Mouse (Mus musculus): Measurements from ENCODE around the gene Hyal3.
A peak's percentile ranks its signal among the peaks of the same experiment; 100 is the strongest.

Hyal3 gene

DNA sequence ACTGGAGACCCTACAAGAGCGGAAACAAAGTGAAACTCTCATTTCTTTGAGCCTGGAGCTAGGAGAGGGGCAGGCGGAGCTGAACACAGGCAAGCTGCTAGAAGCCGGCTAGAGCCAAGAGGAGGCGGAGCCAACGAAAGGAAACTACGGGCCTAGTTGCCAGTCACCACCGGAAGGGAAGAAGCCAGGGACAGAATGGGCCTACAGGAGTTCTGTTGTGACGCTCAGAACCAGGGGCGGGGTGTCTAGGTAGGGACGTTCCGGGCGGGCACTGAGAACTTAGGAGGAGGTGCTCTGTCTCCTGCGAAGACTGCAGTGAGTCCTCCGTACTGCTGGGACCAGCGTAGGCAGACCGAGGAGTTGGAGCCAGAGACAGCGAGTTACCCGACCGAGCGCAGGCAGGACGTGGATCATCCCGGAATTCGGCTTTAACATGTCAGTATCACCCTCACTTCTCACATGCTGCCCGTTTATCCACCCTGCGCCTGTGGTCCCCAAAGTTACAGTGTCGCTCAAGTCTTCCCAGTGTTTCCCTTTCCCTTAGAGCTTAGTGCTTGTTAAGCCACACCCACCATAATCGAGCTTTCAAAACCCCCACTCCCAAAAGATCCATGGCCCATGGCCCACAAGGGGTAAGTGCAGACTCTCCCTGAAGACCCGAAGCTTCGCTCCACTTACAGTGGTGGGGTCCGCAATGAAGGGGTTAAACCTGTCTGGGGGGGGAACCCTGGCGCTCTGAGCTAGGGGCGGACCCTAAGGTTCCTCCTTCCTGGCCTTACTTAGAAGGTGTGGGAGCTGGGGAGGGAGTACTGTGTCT, at the start of gene Hyal3:
Gene Hyal3 (plus strand): TSS at position 318 of the 817 bp plus-strand sequence.
- DNase-seq = peak; percentile 92 to 94

DNA sequence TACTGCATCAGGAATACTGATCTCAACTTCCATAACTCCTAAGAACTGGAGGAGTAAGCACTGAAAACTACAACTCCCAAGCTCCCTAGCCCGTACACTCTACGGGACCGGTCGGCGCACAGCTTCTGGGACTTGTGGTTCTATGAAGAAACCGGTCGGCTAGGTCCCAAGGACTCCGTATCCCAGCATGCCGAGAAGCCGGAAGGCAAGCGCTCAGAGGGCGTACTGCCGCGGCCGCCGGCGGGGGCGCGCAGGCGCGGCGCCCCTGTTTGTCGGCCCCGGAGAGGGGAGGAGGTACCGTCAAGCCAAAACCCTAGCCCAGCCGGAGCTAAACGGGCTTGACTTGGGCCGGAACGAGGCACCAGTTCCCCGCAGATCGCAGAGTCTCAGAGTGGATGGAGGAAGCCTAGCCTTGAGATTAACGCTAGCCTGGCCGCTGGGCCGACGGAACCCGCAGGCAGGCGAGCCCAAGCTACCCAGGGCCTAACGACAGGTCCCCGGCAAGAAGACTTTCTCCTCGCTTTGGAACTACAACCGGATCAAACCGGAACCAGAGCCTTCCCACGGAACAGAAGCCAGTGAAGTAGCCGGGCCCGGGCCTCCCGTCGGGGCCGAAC, 46.7 kb upstream of the Hyal3 start, which contains the start of gene Tmem115:
Gene Tmem115 (plus strand): TSS at position 155 of the 617 bp plus-strand sequence.
- DNase-seq = peak; percentile 93 to 95

DNA sequence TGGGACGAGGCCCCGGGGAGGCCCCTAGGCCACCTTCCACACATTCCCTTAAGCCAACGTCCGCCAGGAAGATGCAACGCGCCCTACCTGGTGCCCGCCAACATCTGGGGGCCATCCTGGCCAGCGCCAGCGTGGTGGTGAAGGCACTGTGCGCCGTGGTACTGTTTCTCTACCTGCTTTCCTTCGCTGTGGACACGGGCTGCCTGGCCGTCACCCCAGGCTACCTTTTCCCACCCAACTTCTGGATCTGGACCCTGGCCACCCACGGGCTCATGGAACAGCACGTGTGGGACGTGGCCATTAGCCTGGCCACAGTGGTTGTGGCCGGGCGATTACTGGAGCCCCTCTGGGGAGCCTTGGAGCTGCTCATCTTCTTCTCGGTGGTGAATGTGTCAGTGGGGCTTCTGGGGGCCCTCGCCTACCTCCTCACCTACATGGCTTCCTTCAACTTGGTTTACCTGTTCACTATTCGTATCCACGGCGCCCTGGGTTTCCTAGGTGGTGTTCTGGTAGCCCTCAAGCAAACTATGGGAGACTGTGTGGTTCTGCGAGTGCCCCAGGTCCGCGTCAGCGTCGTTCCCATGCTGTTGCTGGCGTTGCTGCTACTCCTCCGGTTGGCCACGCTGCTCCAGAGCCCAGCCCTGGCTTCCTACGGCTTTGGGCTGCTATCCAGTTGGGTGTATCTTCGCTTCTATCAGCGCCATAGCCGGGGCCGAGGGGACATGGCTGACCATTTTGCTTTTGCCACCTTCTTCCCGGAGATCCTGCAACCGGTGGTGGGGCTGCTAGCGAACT, 46.0 kb upstream of the Hyal3 start:
- DNase-seq = peak; percentile 78 to 80

DNA sequence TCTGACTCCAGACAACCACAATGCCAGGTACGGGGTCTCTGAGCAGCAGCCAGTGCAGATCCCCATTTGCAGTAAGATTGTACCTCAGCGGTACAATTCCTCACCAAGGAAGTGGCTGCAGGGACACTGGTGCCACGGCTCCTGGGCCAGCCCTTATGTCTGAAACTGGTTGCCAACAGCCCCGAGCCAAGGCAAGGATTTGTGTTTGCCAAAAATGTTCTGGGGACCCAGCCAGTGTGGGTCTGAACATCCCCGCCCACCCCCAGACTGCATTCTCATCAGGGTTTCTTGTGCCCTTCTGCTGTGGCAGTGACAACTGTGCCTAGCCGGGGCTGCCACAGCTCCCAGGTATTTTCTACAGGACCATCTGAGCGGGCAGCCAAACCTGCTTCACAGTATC, 42.4 kb upstream of the Hyal3 start:
- peak; percentile 85 to 91 for DNase-seq

DNA sequence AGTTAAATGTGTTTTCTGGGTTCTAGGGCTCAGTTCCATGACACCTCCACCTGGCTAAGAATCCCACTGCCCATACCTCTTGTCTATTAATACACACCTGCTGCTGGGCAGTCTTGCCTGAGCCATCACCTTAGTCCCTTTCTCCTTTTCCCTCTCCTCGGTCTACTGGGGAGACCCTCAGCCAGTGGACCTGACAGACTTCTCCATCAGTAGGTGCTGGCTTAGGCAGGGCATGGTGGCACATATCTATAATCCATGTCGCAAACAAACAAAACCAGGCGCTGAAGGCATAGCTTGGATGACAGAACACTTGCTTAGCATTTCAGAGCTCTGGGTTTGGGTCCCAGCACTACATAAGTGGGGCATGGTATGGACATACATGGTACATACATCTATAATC, 41.9 kb upstream of the Hyal3 start:
- DNase-seq = no peak

DNA sequence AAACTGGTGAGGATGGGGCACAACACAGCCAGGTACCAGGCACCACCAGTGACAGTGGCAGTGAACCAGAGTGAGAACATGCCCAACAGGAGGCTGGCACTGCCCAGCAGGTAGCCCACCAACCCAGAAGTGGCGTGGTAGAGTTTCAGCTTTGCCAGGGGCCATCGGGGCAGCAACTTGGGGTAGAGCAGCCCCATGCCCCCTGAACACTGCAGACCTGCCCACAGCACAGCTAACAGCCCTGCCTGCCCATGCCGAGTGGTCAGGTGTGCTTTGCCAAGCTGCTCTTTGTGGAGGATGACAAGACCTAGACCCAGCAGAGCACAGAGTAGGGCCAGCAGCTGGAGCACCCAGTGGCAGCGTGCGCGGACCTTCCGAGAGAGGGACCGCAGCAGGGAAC, 40.7 kb upstream of the Hyal3 start:
- no peak for DNase-seq

DNA sequence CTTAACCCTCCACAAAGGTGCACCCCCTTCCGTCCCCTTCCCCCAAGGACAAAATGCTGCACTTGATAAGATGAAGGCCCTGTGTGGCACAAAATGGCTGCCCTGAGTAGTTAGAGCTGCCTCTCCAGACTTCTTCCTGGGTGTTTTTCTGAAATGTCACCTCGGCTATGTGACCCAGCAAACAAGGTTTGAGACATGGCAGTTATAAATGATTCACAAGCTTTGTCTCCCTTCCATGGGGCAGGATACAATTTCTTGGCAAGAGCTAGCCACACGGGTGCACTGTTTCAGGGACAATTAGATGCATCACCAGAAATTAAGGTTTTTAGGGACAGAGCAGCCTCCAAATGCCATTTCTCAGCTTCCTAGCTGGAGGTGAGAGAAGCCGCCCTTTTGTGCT, 40.2 kb upstream of the Hyal3 start:
- DNase-seq = no peak

DNA sequence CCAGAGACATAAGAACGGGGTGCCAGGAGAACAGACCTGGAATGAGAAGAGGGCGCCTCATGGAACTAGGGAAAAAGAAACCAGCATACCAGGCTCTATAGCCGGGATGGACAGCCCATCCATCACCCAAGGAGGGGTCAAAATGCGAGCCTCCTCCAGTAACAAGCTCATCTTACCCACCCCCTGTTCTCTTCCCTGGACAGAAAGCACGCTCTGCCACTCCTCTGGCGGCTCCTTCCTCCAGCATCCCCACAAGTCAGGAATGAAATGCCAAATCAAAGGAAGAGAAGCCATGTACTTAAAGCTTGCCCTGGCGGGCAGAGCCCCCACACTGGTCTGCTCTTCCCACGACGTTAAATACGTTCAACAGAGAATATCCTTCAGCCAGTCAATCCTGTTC, 39.6 kb upstream of the Hyal3 start:
- DNase-seq = no peak

DNA sequence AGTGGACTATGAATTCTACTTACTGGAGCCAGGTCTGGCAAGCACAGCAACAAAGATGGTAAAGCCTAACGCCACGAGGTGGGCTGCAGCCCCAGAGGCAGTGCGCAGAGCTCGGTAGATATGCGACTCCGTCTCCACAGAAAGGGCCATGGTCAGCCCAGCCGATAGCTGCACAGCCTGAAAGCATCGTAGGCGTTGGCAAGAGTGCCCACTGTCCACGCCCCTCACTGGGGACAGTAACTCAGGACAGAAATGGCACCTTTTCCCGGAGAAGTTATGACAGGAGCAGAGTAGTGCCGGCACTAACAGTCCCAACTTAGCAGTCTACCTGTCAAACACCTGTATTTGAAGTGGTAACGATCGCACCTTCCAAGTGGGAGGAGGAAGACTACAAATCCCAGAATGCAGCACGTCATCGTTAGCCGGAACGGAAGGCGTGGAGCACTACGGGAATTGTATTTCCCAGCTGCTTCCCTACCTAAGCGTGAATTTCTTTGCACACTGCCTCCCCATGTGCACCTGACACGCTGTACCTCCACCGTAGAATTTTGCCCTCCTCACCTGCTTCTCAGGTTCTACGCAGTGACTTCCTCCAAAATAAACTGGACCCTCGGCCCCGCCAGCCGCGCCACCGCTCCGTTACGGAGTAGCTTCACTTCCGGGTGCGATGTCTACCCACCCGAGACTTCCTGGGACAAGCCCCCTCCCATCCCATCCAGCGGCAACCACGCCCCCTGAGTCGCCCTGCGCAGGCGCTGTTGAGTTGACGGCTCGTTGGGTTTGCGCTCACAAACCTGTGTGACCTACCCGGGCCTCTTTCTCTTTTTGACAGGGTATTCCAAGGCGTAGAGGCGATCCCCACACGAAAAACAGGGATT, 38.9 kb upstream of the Hyal3 start, which contains the start of the genes Cyb561d2 and Nprl2:
Gene Cyb561d2 (minus strand): TSS at position 720 of the 878 bp plus-strand sequence.
Gene Nprl2 (plus strand): TSS at position 753 of the 878 bp plus-strand sequence.
- peak; percentile 97 to 98 for DNase-seq

DNA sequence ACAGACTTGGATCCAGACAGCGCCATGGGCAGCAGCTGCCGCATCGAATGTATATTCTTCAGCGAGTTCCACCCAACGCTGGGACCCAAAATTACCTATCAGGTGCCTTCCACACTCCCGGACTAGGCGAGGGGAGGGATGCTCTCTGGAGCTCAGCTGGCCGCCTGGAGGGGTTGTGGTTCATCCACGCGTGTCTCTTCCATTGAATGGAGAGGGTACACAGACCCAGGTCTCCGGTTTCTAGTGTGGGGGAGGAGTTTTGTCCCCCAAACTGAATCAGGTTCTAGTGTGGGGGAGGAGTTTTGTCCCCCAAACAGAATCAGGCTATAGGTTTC, 38.3 kb upstream of the Hyal3 start:
- DNase-seq = no peak

DNA sequence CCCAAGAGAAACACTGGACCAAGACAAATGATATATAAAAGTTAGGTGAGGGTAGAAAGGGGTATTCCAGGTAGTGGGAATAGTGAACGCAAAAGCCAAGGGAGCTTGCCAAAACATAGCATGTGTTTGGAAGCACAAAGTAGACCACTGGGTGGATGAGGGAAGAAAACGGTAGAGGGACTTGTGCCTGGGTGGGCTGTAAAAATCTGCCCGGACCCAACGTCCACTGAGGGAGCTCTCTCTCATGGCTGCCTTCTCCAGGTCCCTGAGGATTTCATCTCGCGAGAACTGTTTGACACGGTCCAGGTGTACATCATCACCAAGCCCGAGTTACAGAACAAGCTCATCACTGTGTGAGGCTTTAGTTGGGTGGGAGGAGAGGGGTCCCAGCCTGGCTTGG, 37.9 kb upstream of the Hyal3 start:
- no peak for DNase-seq

DNA sequence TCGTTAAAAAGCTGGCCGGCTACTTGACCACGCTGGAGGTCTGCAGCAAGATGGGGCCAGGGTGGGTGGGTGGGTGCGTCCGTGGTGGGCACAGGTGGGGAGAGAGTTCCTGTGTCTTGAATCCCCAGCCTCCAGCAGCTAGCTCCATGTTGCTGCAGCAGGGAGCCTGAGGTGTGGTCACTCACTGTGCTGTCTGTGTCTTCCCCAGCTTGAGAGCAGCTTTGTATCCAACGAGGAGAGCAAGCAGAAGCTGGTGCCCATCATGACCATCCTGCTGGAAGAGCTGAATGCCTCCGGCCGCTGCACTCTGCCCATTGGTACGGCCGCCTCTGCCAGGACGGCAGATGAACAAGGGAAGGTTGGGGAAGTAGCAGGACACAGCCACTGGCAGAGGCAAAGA, 37.3 kb upstream of the Hyal3 start:
- no peak for DNase-seq

DNA sequence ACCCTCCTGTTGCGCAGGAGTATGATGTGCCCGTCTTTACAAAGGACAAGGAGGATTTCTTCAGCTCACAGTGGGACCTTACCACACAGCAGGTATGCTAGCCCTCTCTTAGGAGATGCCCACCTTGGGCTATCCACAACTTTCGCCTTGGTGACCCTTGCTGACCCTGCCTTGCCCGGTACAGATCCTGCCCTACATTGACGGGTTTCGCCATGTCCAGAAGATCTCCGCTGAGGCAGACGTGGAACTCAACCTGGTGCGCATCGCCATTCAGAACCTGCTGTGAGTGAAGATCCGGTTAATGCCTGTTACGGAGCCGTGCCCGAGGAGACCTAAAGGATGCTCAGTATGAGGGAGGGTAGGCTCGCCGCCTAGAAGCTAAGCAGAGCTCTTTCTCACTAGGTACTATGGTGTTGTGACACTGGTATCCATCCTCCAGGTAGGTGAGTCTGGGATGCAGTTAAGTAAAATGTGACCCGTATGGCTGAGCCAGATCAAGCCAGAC, 36.4 kb upstream of the Hyal3 start:
- no peak for DNase-seq

DNA sequence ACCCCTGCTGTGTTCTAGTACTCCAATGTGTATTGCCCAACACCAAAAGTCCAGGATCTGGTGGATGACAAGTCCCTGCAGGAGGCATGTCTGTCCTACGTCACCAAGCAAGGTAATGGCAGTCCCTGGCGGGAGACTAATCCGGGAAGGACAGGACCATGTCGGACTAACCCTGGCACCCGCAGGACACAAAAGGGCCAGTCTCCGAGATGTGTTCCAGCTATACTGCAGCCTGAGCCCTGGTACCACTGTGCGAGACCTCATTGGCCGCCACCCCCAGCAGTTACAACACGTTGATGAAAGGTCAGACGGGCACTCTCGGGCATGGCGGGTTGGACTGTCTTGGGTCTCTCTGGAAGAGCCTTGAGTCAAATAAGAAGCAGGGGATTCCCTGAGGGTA, 35.9 kb upstream of the Hyal3 start:
- DNase-seq = no peak

DNA sequence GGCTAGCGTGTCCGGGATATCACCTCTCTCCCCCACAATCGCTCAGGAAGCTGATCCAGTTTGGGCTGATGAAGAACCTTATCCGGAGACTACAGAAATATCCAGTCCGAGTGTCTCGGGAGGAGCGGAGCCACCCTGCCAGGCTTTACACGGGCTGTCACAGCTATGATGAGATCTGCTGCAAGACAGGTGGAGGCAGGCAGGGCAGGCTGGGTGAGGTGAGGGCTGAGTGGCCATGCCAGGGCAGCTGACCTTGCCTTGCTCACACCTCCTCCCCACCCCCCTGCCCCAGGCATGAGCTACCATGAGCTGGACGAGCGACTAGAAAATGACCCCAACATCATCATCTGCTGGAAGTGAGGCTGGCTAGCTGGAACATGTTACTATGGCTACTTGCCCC, 35.4 kb upstream of the Hyal3 start:
- DNase-seq = no peak

DNA sequence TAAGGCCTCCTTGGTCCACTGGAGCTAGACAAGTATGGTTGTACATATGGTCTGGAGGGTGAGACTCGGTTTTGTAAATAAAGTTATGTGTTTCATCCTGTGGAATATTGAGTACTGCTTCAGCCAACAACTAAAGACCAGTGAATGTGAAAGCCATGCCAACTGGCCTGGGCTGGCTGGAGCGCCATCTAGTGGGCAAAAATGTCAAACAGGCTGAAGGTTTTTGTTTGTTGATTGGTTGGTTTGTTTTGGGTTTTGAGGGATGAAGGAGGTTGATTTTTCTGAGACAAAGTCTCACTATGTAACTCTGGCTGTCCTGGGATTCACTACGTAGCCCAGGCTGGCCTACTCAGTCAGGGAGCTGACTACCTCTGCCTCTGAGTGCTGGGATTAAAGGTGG, 35.0 kb upstream of the Hyal3 start:
- peak; percentile 89 to 94 for DNase-seq

DNA sequence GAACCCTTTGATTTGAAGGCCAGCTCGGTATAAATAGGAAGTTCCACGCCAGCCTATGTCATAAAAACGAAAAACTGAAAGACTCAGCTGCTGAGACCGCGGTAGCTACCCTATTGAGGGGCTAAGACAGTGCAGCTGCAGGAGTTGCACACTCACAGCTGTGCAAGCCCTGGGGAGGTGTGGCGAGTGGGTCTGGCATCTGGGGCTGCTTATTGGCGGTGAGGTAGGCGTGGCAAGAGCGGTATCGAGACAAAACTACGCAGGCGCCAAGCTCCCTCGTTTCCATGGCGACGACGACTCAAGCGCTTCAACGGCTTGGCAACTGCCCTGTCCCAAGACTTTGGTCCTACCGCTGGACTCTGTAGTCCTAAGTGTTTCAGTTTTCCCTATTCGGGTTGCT, 33.6 kb upstream of the Hyal3 start, which contains the start of gene Zmynd10:
Gene Zmynd10 (plus strand): TSS at position 273 of the 400 bp plus-strand sequence.
- peak; percentile 80 to 82 for DNase-seq

DNA sequence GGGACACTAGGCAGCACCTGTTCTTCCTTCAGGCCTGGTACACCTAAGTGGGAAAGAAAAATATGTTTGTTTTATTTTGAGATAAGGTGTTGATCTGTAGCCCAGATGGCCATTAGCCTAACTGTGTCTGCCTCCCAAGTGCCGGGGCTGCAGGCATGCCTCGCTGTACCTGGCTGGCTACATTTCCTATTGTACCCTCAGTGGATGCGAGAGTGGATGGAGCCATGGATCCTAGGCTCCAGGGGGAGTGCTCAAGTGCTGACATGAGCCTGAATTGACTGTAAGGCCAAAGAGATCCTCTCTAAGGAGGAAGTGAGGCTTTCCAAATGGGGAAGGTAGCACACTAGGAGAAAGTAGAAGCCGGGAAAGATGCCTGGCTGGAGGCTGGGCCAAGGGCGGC, 32.7 kb upstream of the Hyal3 start:
- DNase-seq = no peak

DNA sequence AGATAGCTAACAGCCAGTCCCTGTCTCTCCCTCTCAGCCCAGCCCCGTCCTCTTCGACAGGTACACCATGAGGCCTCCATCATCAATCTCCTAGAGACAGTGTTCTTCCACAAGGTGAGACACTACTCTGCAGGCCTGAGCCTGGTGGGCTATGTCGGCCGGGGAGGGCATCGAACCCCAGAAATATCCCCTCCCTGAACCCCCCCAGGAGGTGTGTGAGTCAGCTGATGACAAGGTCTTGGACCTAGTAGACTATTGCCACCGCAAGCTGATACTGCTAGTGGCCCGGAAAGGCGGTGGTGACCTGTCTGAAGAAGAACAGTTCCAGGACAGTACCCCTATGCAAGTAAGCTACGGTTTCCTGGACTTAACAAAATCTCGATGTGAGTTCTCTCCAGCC, 31.8 kb upstream of the Hyal3 start:
- no peak for DNase-seq

DNA sequence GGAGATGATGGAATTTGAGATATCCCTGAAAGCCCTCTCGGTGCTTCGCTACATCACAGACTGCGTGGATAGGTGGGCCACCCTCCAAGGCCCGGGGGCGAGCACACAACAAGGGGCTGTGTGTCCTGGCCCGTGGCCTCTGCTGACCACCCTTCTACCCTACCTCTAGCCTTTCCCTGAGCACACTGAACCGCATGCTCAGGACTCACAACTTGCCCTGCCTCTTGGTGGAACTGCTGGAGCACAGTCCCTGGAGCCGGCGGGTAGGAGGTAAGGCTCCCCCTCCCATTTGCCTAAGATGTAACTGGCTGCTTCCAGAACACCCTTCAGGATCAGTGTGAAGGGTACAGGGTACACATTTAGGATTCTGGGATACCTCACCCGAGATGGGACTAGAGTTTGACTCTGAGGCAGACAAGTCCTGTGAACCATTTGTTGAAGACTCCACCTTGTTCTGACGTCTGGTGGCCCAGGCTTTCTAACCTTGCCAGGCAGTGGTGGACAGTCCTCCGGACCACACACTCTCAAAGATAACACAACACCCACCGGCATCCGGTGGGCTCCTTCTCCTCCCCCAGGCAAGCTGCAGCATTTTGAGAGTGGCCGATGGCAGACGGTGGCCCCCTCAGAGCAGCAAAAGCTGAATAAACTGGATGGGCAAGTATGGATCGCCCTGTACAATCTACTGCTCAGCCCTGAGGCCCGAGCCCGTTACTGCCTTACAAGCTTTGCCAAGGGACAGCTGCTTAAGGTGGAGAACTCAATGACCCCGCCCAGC, 31.1 kb upstream of the Hyal3 start:
- no peak for DNase-seq

DNA sequence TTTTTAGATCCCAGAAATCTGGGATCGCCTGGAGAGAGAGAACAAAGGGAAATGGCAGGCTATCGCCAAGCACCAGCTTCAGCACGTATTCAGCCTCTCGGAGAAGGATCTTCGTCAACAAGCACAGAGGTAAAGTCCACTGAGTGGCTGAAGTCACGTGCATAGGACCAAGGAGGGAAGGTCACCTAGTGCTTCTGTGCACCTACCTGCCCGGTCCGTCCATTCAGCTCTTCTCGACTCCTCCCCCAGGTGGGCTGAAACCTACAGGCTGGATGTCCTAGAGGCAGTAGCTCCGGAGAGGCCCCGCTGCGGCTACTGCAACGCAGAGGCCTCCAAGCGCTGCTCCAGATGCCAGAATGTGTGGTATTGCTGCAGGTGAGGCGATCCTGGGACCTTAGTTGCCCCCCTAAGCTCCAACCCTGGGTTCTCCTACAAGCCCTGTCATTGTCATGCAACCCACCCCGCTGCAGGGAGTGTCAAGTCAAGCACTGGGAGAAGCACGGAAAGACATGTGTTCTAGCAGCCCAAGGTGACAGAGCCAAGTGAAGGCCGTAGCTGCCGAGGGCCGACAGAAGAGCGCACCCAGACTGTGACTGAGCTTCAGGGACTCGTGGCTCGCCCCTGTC, 30.0 kb upstream of the Hyal3 start:
- DNase-seq = no peak
